26 mouse cellular contexts compared by ENCODE assay signal in genomic region chr14:54203776-54204175, GRCm38 (mm10). TPM values are rescaled to one million over a fixed set of nuclear protein-coding genes. Genes with fewer than 3 reads are reported as not detected.
DNase-seq lines count a peak whose midpoint lies in the region; ATAC-seq and TF ChIP-seq lines count a peak whose summit lies in the region.
"Had no signal": no experiment of that assay in that cellular context is flagged by ENCODE, and none has a peak within 500 bp of the region (broad histone marks: within the 10 kb centered on the region; RNA-seq: fewer than 3 reads in every experiment).

No protein-coding gene starts in this region.

- H3K4me3 ChIP-seq in spleen, adult 2 months (ENCODE audit: extremely low read depth, insufficient read depth, insufficient read length): peak overlapping the region; percentile 10; the same call in 1 of the 2 replicates
- no peak overlapping the region for H3K4me3 ChIP-seq in liver, embryonic 13.5 days (replicated peaks)
- H3K4me3 ChIP-seq in left cerebral cortex, adult 2 months: no peak overlapping the region
- no peak overlapping the region for H3K4me3 ChIP-seq in neural tube, embryonic 15.5 days (replicated peaks)
- H3K4me3 ChIP-seq: embryonic facial prominence, embryonic 15.5 days; heart, embryonic 10.5 days; limb, embryonic 13.5 days; midbrain, embryonic 15.5 days had no signal

- H3K4me1 ChIP-seq in spleen, adult 2 months (ENCODE audit: control insufficient read depth, insufficient read depth, insufficient read length): no peaks in the 10 kb centered on the region
- H3K4me1 ChIP-seq in liver, embryonic 13.5 days (replicated peaks): peaks cover 56% of the 10 kb centered on the region
- peaks cover 7% of the 10 kb centered on the region; the same call in 1 of the 2 replicates for H3K4me1 ChIP-seq in neural tube, embryonic 15.5 days
- H3K4me1 ChIP-seq: embryonic facial prominence, embryonic 15.5 days; midbrain, embryonic 15.5 days had no signal

- DNase-seq in spleen, adult 2 months (ENCODE audit: low read depth in 1 of 2, low spot score in 2 of 2): no peak
- no peak for DNase-seq in spleen, postnatal 36 days (ENCODE audit: low spot score in 2 of 2)
- DNase-seq in liver, embryonic 13.5 days: no peak
- DNase-seq in gastrocnemius, postnatal 10 days: no peak
- DNase-seq in left cerebral cortex, adult 2 months (ENCODE audit: extremely low spot score in 1 of 2, low spot score in 2 of 2): no peak
- DNase-seq: adrenal gland, postnatal 25 days; B cell, adult 2 months; cerebellum, adult 18-20 months; cerebellum, postnatal 14 days; gastrocnemius, postnatal 25 days; kidney, adult 11 months; kidney, postnatal 25 days; lung, adult 2 months; lung, postnatal 10 days; right cerebral cortex, adult 18-20 months; spleen, adult 18-20 months had no signal

- H3K27me3 ChIP-seq in spleen, adult 2 months (ENCODE audit: control insufficient read depth, insufficient read depth, low read length): no peaks in the 10 kb centered on the region
- 0 out of 2 replicates have a peak, but pooled peaks cover 4% of the 10 kb centered on the region for H3K27me3 ChIP-seq in liver, embryonic 13.5 days
- no peaks in the 10 kb centered on the region for H3K27me3 ChIP-seq in neural tube, embryonic 15.5 days (replicated peaks)
- H3K27me3 ChIP-seq: embryonic facial prominence, embryonic 15.5 days; limb, embryonic 13.5 days; midbrain, embryonic 15.5 days had no signal

- H3K36me3 ChIP-seq in spleen, adult 2 months (ENCODE audit: control insufficient read depth, insufficient read depth, low read length): no peaks in the 10 kb centered on the region
- H3K36me3 ChIP-seq in liver, embryonic 13.5 days: no peaks in the 10 kb centered on the region
- no peaks in the 10 kb centered on the region for H3K36me3 ChIP-seq in neural tube, embryonic 15.5 days
- H3K36me3 ChIP-seq: embryonic facial prominence, embryonic 15.5 days; heart, embryonic 10.5 days; limb, embryonic 13.5 days; midbrain, embryonic 15.5 days had no signal

- H3K9ac ChIP-seq in liver, embryonic 13.5 days: peak overlapping the region; percentile 3; the same call in 1 of the 2 replicates
- H3K9ac ChIP-seq in neural tube, embryonic 15.5 days (replicated peaks): no peak overlapping the region
- H3K9ac ChIP-seq: embryonic facial prominence, embryonic 15.5 days; limb, embryonic 13.5 days; midbrain, embryonic 15.5 days had no signal

- WGBS in spleen, adult 2 months: 83% methylated on average over 10 of the region's 10 CpGs
- WGBS in liver, embryonic 13.5 days (ENCODE audit: insufficient replicate concordance): 81% methylated on average over 10 of the region's 10 CpGs
- WGBS in neural tube, embryonic 15.5 days: 87% methylated on average over 10 of the region's 10 CpGs

- TF ChIP-seq CTCF in spleen, adult 2 months (IDR thresholded peaks at IDR 0.05; ENCODE audit: extremely low read depth, insufficient read depth, insufficient read length, insufficient replicate concordance): no peak
- no peak for TF ChIP-seq CTCF in left cerebral cortex, adult 2 months (IDR thresholded peaks at IDR 0.05)

- peak overlapping the region; percentile 73 for H3K27ac ChIP-seq in spleen, adult 2 months (ENCODE audit: insufficient read depth, low read length)
- H3K27ac ChIP-seq in liver, embryonic 13.5 days: peak overlapping the region; percentile 63
- H3K27ac ChIP-seq in left cerebral cortex, adult 2 months: no peak overlapping the region
- no peak overlapping the region for H3K27ac ChIP-seq in neural tube, embryonic 15.5 days (replicated peaks)
- H3K27ac ChIP-seq: embryonic facial prominence, embryonic 15.5 days; heart, embryonic 10.5 days; hindbrain, postnatal 0 days; limb, embryonic 13.5 days; macrophage; midbrain, embryonic 15.5 days had no signal

- no peak for TF ChIP-seq POLR2A in spleen, adult 2 months (IDR thresholded peaks at IDR 0.05; ENCODE audit: low read depth, low read length)

- H3K4me2 ChIP-seq in liver, embryonic 13.5 days: peak overlapping the region; percentile 42
- H3K4me2 ChIP-seq in neural tube, embryonic 15.5 days: no peak overlapping the region
- H3K4me2 ChIP-seq: embryonic facial prominence, embryonic 15.5 days; limb, embryonic 13.5 days; midbrain, embryonic 15.5 days had no signal

- 0 out of 2 replicates have a peak, but pooled peaks have one; percentile 31 for ATAC-seq in erythroblast, adult 5-6 weeks (replicated peaks; ENCODE audit: low FRiP score, poor library complexity, severe bottlenecking)
- peak; percentile 35; the same call in 1 of the 2 replicates for ATAC-seq in liver, embryonic 13.5 days (ENCODE audit: low read depth)
- ATAC-seq in megakaryocyte-erythroid progenitor cell, adult 5-6 weeks (replicated peaks; ENCODE audit: low FRiP score, low TSS enrichment, poor library complexity, severe bottlenecking): 0 out of 2 replicates have a peak, but pooled peaks have one; percentile 16
- ATAC-seq in neural tube, embryonic 15.5 days (ENCODE audit: low FRiP score): no peak
- ATAC-seq: forebrain, embryonic 14.5 days; hindbrain, postnatal 0 days; midbrain, embryonic 15.5 days had no signal

- intact Hi-C loops in left cerebral cortex, adult 2 months (cut with DNase I): no loop called here

- no peaks in the 10 kb centered on the region for H3K9me3 ChIP-seq in liver, embryonic 13.5 days (replicated peaks)
- H3K9me3 ChIP-seq in neural tube, embryonic 15.5 days (replicated peaks): no peaks in the 10 kb centered on the region
- H3K9me3 ChIP-seq: embryonic facial prominence, embryonic 15.5 days; heart, embryonic 10.5 days; limb, embryonic 13.5 days; midbrain, embryonic 15.5 days had no signal

RNA-seq across cellular contexts. Expression of gene Dad1, which starts 50.1 kb away (rescaled TPM):
- polyA plus RNA-seq in spleen, adult 2 months (2012; rRNA removed): 309 and 372 TPM in 2 replicates
- total RNA-seq in erythroblast, adult 5-6 weeks (2015; ENCODE audit: low replicate concordance): 58.9 and 78.6 TPM in 2 replicates
- 20.1 and 26.9 TPM in 2 replicates for total RNA-seq in erythroblast, adult 5-6 weeks (2017; ENCODE audit: low replicate concordance)
- polyA plus RNA-seq in liver, embryonic 13.5 days (2015; fragmentation: Nextera tagmentation; extraction: Ambion mirVana): 229 and 243 TPM in 2 replicates
- total RNA-seq in megakaryocyte-erythroid progenitor cell, adult 5-6 weeks (2014; fragmentation: Nextera tagmentation): 184 and 235 TPM in 2 replicates
- 106 and 168 TPM in 2 replicates for total RNA-seq in megakaryocyte-erythroid progenitor cell, adult 5-6 weeks (2017)
- 10 to 100 TPM; 75.9 to 77.3 TPM for total RNA-seq in gastrocnemius, postnatal 10 days (2021)
- 100 to 1,000 TPM; 106 to 115 TPM for total RNA-seq in left cerebral cortex, adult 2 months (2021)
- polyA plus RNA-seq in neural tube, embryonic 15.5 days (2015; fragmentation: Nextera tagmentation; extraction: Ambion mirVana): 414 and 416 TPM in 2 replicates

RNA-seq across cellular contexts. Expression of gene Abhd4, which starts 50.2 kb away (rescaled TPM):
- 17.9 and 23.4 TPM in 2 replicates for polyA plus RNA-seq in spleen, adult 2 months (2012; rRNA removed)
- 73.8 and 97.2 TPM in 2 replicates for total RNA-seq in erythroblast, adult 5-6 weeks (2015; ENCODE audit: low replicate concordance)
- 63.7 and 104 TPM in 2 replicates for total RNA-seq in erythroblast, adult 5-6 weeks (2017; ENCODE audit: low replicate concordance)
- 17.9 and 18.4 TPM in 2 replicates for polyA plus RNA-seq in liver, embryonic 13.5 days (2015; fragmentation: Nextera tagmentation; extraction: Ambion mirVana)
- 25.5 and 28.5 TPM in 2 replicates for total RNA-seq in megakaryocyte-erythroid progenitor cell, adult 5-6 weeks (2014; fragmentation: Nextera tagmentation)
- 16.9 and 18.6 TPM in 2 replicates for total RNA-seq in megakaryocyte-erythroid progenitor cell, adult 5-6 weeks (2017)
- total RNA-seq in gastrocnemius, postnatal 10 days (2021): 10 to 100 TPM; 23.2 to 24.8 TPM
- 10 to 100 TPM; 46.7 to 49.3 TPM for total RNA-seq in left cerebral cortex, adult 2 months (2021)
- polyA plus RNA-seq in neural tube, embryonic 15.5 days (2015; fragmentation: Nextera tagmentation; extraction: Ambion mirVana): 54.0 and 58.6 TPM in 2 replicates

Comparison
In these comparisons a context has a peak if more than half of its experiments do, and no peak if none do; other contexts are left out.
1. H3K27ac ChIP-seq: peak in spleen, adult 2 months (single experiment) and liver, embryonic 13.5 days (single experiment); none in left cerebral cortex, adult 2 months (single experiment) and neural tube, embryonic 15.5 days (single experiment).